Mouse (Mus musculus): ENCODE results near the gene Rtn4r. TPM values are rescaled to one million over a fixed set of nuclear protein-coding genes. Genes with fewer than 3 reads are reported as not detected.
A peak's percentile ranks its signal among the peaks of the same experiment; 100 is the strongest.

Gene Rtn4r
- total RNA-seq, 2 experiments from 2014 or later, result 6.0 to 7.8 TPM

DNA sequence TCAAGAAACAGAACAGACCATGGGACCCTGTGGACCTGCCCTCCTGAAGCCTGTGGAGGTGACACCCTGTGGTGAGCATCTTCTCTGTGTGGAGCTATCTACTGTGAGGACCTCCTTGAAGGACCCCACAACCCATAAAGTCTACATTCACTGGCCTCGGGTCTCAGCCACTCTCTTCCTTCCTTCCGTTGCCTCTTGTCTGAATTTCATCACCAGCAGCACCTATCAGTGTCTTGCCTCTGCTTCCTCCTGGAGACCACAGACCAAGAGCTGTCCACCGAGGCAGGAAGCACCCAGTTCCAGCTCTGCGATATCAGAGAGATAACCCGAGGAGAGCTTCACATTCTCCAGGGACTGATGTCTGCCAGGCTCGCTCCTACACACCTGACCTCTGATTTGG, 31.8 kb downstream of the Rtn4r start:
- DNase-seq, result no peak

DNA sequence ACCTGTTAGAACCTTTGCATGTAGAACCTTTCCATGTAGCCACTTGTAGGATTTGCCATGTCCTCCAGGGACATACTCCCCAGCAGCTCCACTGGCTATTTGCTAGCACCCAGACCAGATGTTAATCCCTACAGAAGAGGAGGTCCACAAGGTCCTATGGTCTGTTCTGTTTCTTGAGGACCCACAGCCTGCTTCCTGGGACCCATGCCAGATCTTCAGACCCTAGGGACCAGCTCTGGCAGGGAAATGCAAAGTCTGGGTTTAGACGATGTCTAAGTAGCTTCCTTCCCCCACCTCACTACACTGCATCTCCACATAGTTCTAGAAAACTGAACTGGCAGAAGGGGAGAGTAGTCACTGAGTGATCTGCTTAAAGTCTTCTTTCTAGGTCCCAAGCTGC, 32.3 kb downstream of the Rtn4r start:
- DNase-seq, result peak; percentile 88

DNA sequence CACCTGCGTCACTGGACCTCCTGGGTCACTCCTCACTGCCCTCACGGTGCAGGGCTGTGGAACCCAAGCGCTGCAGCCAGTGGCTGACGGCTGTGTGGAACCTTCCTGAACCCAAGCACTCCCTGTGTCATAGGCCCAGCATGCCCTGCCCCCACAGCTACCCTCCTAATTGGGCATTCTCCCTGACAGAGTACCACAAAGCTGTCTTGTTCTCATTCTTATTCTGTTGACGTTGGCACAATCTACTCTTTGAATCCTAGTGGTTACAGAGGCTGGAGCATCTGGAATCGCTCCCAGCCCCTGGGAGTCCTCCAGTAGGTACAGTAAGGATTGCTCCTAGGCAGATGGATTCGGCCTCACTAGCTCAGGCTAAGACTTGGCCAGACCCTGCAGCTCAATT, 33.1 kb downstream of the Rtn4r start:
- DNase-seq, result no peak

DNA sequence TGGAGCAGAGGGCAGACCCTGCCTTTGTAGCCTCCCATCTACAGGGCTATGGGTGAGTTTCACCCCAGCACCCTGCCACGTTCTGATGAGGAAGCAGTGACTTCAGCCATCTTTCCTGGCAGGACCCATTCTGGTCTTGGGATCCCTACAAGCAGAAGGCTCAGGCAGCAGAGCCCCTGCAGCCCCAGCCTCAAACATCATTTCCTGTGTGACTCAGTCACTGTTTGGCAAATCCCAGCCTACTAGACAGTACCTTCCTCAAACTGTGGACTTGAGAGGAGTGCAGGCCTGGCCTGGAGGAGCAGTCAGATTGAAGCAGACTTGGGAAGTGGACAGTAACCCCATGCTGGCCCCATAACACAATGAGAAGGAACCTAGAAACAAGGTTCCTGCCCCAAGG, 33.7 kb downstream of the Rtn4r start:
- DNase-seq, result no peak

DNA sequence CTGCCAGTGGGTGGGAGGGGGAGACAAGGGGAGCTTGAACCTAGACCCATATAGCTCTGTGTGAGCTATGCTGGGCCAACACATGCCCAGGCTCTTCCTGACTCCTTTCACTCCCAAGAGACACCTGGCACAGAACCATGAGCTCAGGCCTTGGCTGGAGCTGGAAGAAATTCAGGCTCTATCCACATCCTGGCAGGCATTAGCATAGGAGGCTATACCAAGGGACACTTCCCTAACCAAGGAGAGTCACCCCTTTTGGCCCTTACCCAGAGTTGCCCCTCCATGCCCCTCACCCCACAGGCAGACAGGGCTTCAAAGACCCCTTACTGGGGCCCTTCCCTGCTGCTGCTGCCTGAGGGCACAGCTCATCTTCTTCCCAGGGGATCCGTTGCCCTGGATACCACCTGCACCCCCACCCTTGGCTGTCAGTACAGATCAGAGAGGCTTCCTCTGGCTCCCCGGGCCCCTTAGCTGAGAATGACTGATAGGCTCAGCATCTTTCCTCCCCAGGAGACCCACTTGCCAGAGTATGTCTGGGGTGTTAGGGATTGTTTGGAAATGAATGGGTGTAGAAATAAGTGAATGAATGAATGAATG, 37.3 kb downstream of the Rtn4r start:
- DNase-seq, result no peak

DNA sequence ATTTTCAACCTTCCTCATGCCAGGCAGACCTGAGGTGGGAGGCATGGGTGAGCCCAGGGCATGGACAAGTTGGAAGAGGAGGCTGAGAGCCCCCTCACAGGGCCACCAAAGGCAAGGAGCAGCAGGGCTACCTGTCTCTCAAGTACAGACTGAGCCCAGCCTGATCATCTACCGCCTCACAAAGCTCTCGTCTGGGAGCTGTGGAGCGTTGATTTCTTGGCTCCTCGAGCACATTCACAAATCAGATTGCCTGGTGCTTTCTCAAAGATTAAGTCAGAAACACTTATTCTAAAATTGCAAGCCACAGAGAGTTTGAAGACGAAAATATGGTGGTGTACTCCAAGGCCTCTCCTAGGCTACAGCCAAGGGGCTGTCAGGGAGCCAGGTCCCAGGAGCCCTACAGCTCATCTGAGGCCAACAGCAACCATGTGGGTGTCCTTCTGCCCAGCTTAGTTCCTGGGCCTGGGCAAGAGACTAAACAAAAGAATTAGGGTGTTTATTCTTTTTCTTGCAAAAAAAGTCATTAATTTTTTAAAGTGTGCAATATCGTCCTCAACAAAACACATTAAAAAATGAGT, 39.3 kb downstream of the Rtn4r start:
- DNase-seq, result no peak

DNA sequence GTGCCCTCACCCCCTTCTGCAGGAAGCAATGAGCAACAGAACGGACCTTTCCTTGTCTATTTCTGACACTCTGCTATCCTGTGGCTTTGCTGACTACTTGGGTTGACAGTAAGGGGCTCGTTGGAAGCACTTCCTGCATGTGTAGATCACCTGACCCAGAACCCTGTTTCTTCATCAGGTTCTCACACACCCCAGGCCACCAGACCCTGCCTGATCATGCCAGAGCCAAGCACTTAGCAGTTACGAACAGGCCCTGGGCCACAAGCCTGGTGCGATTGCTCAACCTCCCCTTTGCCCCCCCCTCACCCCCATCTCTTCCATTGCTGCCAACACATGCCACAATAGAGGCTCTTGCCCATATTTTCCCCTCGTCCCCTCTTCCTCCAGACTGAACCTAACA, 41.7 kb downstream of the Rtn4r start:
- DNase-seq, result no peak

DNA sequence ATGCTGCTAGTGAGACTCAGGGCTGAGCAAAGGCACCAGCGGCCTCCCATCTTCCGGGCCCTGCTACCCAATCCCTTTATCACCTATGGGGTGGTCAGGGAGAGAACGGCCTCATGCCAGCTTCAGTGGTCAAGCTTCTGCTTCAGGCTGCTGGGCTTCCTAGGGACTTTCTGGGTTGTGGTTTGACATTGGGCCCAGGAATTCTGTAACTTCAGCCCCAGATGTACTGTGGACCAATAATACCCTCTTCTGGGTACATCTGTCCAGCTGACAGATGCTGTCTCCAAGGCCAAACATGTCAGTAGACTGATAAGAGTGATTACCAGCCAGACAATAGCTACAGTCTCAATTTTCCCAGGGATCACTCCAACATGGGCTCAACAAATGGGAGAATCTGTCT, 42.3 kb downstream of the Rtn4r start:
- DNase-seq, result no peak

DNA sequence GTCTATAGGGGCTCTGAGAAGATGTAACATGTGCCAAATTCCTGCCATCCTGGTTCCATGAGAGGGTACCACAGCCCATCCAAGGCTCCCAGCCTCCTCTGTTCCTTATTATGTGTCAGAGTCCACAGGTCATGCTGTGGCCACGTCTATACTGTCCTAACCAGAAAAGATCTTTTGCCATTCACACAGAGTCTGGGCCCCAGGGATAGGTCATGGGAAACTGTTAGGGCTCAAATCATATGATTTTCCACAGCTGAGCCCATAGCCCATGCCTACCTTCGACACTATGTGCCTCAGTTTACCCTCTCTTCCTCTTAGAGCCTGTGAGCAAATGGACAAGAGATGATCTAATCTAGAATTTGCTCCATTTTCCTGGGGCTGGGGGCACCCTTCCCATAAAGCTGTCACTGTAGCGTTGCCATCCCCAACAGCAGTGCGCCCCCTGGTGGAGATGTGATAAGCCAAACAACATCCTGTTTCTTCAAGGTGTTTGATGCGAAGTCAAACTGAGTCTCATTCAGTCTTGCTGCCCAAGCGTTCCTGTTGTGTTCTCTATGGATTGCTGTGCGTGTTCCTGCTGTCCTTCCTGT, 44.9 kb downstream of the Rtn4r start:
- DNase-seq, result peak; percentile 90

DNA sequence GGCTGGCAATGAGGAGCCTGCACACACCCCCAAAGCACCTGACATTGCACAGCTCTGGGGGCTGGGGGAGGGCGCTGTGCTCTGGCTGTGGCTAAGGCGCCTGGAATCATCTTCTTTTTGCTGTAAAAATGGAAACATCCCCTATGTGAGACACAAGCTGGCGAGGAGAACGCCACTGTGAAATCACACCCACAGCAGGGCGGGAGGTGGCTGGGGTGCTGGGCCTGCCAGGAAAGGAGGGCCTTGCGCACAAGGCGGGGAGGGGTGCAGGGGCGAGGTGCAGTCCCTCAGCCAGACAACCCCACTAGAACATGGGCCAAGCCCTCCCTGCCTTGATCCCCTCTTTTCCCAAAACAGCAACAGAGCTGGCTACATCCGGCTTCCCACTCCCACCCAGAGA, 45.8 kb downstream of the Rtn4r start:
- no peak for DNase-seq

DNA sequence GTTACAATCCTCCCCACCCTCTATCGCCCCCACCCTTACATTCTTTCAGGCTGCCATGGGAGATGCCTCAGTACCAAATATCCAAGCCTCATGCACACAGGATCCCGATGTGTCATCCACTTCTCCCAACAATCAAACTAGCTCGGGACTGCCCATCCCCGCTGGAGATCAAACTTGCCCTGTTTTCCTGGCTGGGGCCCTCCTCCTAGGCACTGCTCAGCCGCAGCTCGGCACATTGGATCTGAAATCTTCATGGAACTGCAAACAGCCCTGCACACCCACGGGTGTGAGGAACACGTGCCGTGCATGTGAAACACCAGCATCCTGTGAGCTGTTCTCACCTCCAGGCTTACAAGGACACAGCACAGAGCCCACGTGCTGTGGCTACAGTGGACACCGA, 46.3 kb downstream of the Rtn4r start:
- DNase-seq, result no peak

DNA sequence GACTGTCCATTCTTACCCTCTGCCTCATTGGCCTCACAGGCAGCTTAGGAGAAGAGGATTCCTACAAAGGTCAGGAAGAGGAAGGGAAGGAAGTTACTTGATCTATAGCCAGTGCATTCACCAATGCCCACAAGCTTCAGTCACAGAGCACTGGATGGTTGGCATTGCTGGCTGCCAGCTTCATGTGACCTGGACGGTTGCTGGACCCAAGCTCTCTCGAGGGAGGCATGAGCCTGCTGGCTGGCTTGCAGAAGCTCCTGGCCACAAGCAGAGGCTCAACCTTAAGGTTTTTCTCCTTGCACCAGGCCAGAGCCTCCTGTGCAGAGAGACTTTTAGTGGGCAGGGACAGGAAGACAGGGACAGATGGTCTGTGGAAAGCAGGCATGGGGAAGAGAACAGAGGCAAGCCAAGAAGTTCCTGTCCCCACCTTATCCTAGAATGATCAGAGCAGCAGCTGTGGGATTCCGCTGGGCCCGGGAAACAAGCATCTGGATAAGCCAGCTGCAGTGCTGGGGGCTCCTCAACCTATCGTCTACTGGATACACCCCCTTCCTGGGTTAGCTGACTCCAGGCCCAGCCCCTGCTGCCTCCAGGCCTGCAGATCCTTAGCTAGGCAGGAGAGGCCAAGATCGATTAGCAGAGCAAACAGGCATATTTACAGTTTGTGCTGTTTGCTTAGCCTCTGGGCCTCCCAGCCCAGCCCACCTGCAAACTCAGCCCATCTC, 48.5 kb downstream of the Rtn4r start:
- DNase-seq, result no peak

DNA sequence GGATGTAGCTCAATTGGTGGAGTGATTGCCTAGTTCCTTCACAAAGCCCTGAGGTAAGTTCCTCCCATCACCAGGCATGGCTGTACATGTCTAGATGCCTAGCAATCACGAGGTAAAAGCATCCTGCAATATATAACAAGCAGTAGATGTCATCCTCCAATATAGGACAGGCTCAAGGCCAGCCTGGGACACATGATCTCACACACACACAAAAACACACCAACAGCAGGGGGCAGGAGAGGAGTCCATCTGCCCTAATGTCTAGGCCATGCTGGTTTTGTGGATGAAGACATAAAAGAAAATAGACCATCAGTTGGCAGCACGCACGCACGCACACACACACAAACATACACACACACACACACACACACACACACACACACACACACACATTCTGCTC, 49.3 kb downstream of the Rtn4r start:
- DNase-seq, result no peak

DNA sequence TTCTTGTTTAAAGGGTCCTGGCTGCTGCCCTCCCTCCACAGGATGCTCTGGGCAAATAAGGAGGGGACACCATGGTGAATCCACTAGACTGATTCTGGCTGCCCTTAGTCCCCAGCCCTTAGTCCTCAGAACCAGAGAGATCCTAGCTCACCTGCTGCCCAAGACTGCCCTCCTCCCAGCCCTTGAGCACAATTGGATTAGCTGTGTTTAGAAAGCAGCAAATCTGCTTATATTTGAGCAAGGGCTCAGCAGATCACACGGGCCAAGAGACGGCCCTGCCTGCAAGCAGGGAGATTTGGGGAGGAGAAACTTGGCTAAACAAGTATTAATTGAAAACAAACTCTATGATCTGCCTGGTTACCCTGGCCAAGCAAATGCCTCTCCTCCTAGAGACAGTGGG, 52.1 kb downstream of the Rtn4r start:
- no peak for DNase-seq

DNA sequence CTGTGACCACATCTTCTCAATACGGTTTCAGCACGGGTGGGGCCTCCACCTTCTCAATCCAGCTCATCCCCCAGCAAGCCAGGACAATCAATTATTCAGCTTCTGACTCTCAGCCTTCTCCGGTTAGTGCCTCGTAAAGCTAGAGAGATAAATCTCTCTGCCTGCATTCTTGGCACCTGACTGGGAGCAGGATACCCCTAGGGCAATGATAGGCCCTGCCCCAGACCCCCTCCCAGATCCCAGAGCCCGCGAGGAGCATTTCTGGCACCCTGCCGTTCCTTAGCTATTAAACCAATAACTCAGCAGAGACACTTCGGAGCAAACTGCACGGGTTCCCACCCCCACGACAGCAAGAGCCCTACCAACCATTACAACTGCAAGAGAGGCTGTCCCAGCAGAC, 54.0 kb downstream of the Rtn4r start:
- DNase-seq, result no peak

DNA sequence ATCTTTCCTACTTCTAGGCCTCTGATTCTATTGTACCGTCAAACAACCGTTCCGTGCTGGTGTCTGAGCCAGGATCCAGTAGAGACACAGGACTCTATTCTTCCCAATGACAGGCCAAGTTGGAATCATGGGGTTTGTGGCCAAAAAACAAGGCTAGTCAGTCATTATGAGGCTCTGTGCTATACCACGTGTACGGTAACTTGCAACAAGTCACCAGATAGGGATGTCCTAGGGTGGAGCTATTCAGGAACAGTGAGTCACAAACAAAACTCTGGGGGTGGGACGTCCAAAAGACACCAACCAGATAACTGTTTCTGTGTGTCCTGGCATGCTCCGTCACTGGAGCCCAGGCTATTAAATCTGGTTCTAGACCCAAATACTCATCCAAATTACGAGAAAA, 55.3 kb downstream of the Rtn4r start:
- no peak for DNase-seq

DNA sequence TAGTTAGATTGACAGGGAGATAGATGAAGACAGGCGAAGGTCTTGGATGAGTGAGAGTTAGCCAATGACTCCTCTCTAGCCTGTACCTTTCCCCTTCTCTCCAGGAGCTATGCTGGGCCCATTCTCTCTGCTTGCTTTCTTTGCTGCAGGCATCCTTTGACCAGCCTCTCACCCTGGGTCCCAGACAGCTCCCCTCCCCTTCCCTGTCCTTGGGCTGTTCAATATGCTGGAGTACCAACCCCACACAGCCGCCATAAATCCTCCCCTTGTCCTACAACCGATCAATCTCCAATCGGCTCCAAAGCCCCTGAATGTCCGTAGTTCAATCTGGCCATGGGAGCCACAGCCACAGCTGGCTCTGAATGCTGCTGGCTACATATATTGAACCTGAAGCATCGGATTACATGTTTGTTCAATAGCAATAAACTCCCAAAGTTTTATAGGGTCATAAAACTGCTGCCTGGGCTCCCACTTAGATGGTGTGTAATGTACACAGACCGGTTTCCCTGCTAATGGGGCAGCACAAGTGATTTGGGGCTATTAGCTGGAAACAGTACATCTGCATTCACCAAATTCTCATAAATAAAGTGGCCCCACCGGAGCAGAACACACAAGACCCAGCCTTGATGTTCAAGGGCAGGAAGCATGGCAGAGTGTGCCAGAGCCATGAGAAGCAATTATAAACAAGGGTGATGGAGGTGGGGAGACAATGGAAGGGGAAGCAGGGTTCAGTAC, 58.4 kb downstream of the Rtn4r start:
- no peak for DNase-seq

DNA sequence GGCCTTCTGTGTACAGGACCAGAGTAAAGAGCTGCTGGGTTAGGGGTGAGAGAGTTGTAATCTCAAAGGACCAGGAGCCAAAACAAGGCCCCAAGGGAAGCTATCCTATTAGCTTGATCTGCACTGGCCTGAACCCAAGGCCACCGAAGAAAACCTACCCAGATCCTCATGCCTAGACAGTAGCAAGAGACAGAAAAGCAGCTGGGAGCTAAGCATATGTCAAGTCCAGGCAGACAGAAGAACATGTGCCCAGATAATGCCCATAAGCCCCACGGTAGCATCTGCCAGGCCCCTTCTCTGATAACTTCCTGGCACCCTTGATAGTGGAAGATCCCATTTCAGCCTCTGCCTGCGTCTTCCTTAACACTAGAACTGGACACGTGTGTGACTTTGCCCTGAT, 59.4 kb downstream of the Rtn4r start:
- no peak for DNase-seq

DNA sequence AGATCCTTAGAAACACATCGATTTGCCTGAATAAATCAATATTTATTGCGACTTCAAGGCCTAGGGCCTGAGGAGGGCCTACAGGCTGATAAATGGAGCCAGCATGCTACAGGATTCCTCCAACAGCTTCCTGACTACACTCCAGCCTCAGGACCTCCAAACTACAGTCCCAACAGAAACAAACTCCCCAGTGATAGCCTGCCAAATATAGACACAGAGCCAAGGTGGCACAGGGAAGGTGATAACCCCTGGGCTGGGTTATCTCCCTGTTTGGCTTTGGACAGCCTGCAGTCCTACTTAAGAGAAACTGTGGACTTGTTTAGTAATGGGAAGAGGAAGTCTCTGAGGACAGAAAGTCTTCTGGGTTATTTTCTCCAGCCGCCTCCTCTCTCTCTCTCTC, 59.8 kb downstream of the Rtn4r start:
- DNase-seq, result no peak

DNA sequence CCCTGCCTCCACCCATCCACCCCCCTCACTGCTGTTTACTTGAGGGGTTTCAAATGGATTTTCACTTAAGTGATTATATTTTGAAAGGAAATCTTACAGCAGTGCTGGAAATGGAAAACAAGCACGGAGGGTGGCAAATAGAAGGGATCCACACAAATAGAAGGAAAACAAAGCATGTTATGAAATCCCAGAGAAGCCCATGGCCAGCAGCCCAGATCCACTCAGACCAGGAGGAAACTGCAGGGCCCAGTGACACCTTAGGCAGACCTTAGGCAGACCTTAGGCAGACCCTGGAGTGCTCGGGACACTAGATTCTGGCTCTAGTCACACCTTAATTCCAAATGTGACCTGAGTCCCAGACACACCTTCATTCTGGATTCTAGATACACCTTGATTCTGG, 63.6 kb downstream of the Rtn4r start:
- DNase-seq, result no peak

DNA sequence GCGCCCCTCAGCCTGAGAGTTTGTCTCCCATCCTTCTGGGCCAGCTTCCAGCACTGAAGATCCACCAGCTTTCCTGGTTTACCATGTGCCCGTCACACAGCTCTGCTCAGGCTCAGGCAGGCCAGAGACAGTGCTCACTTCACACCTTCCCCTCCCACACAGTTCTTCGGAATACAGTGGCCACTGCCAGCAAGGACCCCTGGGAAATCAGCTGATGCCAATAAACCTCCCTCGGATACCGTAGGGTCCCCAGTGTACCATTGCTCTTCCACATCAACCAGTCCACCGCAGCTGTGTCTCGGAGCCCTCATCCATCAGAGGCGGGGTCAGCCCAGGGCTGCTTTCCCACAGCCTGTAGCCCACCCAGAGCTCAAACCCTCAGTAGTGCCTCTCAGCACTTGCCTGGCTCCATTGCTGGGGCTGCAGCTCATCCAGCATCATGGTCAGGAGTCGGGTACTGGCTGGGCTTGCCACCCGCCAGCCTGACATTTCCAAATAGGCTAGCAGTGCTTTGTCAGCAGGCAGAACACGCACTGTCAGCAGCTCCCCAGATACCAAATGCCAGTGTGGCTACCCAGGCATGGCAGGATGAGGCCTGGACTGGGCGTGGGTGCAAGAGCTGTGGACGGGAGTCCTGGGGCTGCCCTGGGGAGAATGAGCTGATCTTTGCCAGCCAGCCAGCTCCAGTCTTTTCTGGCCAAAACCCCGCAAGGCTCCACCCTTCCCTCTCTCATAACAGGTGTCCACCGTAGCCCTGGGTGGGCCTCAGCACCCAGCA, 67.0 kb downstream of the Rtn4r start:
- no peak for DNase-seq

DNA sequence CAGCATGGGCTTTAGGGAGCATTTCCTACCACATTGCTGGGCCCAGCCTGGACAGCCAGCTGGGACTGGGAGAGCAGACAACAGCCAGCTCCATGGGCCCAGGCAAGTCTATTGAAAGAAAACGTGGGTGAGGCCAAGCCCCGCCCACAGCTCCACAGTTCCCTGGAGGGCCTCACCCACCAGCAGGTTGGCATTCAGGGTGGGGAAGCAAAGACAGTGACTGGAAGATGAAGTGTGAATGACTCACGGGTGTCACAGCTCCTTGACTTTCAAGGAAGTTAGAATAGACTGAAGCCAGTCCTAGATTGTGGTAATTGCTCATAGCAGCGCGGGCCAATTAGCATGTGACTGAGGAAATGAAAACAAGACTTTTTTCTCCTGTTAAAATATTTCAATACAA, 67.6 kb downstream of the Rtn4r start:
- DNase-seq, result no peak
